Mouse (Mus musculus) neural tube, embryonic 14.5 days (tissue): ENCODE results near the gene Golga7b. TPM values are rescaled to one million over a fixed set of nuclear protein-coding genes. Genes with fewer than 3 reads are reported as not detected.

Experiments
- ATAC-seq: fragments of 200-750 bp; cut with Nextera tagmentation; 2 replicates; pipeline ENCODE4 v1.8.0; 2017; ENCODE audit warnings: low read depth, mild to moderate bottlenecking, moderate TSS enrichment, moderate library complexity
- H3K27ac ChIP-seq: fragments of 300-500 bp; sonication (generic); 2 replicates; pipeline ENCODE4 v1.5.1; 2014; ENCODE audit warnings: low read depth, mild to moderate bottlenecking, control low read depth, low read length, moderate library complexity, mixed read lengths
- H3K27me3 ChIP-seq: fragments of 300-500 bp; sonication (generic); 2 replicates; pipeline ENCODE4 v1.6.1; 2014; ENCODE audit warnings: low read length; ENCODE audit not compliant: control insufficient read depth, insufficient read depth
- H3K36me3 ChIP-seq: fragments of 300-500 bp; sonication (generic); 2 replicates; pipeline ENCODE4 v1.6.1; 2014; ENCODE audit warnings: low read length, mixed read lengths; ENCODE audit not compliant: control insufficient read depth, insufficient read depth
- H3K4me1 ChIP-seq: fragments of 300-500 bp; sonication (generic); 2 replicates; pipeline ENCODE4 v1.6.1; 2014; ENCODE audit warnings: low read length; ENCODE audit not compliant: control insufficient read depth, insufficient read depth
- H3K4me2 ChIP-seq: fragments of 300-500 bp; sonication (generic); 2 replicates; pipeline ENCODE4 v1.6.1; 2014; ENCODE audit warnings: mild to moderate bottlenecking, low read depth, low read length, control low read depth
- H3K4me3 ChIP-seq: fragments of 300-500 bp; sonication (generic); 2 replicates; pipeline ENCODE4 v1.5.1; 2014; ENCODE audit warnings: low read depth, low read length, control low read depth, mixed read lengths
- H3K9ac ChIP-seq: fragments of 300-500 bp; sonication (generic); replicated peaks from 2 replicates; pipeline ENCODE4 v1.6.1; 2014; ENCODE audit warnings: low read depth, mild to moderate bottlenecking, control low read depth, low read length, mixed read lengths
- H3K9me3 ChIP-seq: fragments of 300-500 bp; sonication (generic); 2 replicates; pipeline ENCODE4 v1.6.1; 2016; ENCODE audit warnings: low read length; ENCODE audit not compliant: control insufficient read depth
- WGBS: fragments of 180-500 bp; shearing (Covaris S2); extraction: QIAGEN DNeasy Blood & Tissue Kit; methylation state at CpG from one replicate; pipeline ENCODE4 v1.1.7; 2014; 5-methylcytosine and 5-hydroxymethylcytosine counted together
- polyA plus RNA-seq: library from polyadenylated mRNA; unstranded; fragments of >200 nt; fragmentation: Nextera tagmentation; extraction: Ambion mirVana; gene quantifications from 2 replicates; pipeline ENCODE4 v1.2.1, GENCODE M21; 2014

Gene Golga7b
- polyA plus RNA-seq, 1 experiment from 2014 or later = 62.5 TPM

- Histone ChIP-seq H3K36me3 (no peaks in the 10 kb centered on the region), H3K9me3 (no peaks in the 10 kb centered on the region), H3K27me3 (no peaks in the 10 kb centered on the region), H3K9ac (no peak overlapping the region), H3K4me1 (peaks cover 15% of the 10 kb centered on the region; the same call in 1 of the 2 replicates), H3K4me3 (no peak overlapping the region), H3K27ac (no peak overlapping the region), H3K4me2 (no peak overlapping the region)
- ATAC-seq = no peak
- WGBS = 69% methylated on average over 8 of the region's 8 CpGs
Measured at GRCm38 (mm10) chr19:42305746-42306145, 58.4 kb downstream of the Golga7b start.

- Histone ChIP-seq H3K4me3 (no peak overlapping the region), H3K27ac (no peak overlapping the region), H3K9me3 (no peaks in the 10 kb centered on the region), H3K27me3 (no peaks in the 10 kb centered on the region), H3K4me1 (peaks cover 11% of the 10 kb centered on the region; the same call in 1 of the 2 replicates), H3K4me2 (no peak overlapping the region), H3K36me3 (no peaks in the 10 kb centered on the region), H3K9ac (no peak overlapping the region)
- WGBS = 36% methylated on average over 7 of the region's 7 CpGs
- ATAC-seq = no peak
Measured at GRCm38 (mm10) chr19:42306202-42306601, 58.8 kb downstream of the Golga7b start.

GRCm38 (mm10) chr19:42307019-42307418, 59.6 kb downstream of the Golga7b start:
- 10% methylated on average over 8 of the region's 8 CpGs for WGBS
- no peaks in the 10 kb centered on the region for H3K27me3 ChIP-seq
- H3K36me3 ChIP-seq = no peaks in the 10 kb centered on the region
- no peak overlapping the region for H3K4me2 ChIP-seq
- H3K4me1 ChIP-seq = peaks cover 11% of the 10 kb centered on the region; the same call in 1 of the 2 replicates
- no peaks in the 10 kb centered on the region for H3K9me3 ChIP-seq
- ATAC-seq = peak; percentile 32; the same call in 1 of the 2 replicates
- no peak overlapping the region for H3K9ac ChIP-seq
- no peak overlapping the region for H3K4me3 ChIP-seq
- no peak overlapping the region for H3K27ac ChIP-seq

GRCm38 (mm10) chr19:42308931-42309330, 61.6 kb downstream of the Golga7b start:
- Histone ChIP-seq H3K27me3 (no peaks in the 10 kb centered on the region), H3K36me3 (no peaks in the 10 kb centered on the region), H3K4me3 (no peak overlapping the region), H3K9me3 (no peaks in the 10 kb centered on the region), H3K9ac (no peak overlapping the region), H3K4me2 (no peak overlapping the region), H3K27ac (no peak overlapping the region), H3K4me1 (peaks cover 11% of the 10 kb centered on the region; the same call in 1 of the 2 replicates)
- no peak for ATAC-seq
- WGBS = 86% methylated on average over 12 of the region's 12 CpGs

- Histone ChIP-seq H3K4me1 (peaks cover 17% of the 10 kb centered on the region), H3K4me2 (no peak overlapping the region), H3K4me3 (no peak overlapping the region), H3K36me3 (no peaks in the 10 kb centered on the region), H3K27ac (no peak overlapping the region; the same call in 1 of the 2 replicates), H3K27me3 (no peaks in the 10 kb centered on the region), H3K9me3 (no peaks in the 10 kb centered on the region), H3K9ac (no peak overlapping the region)
- WGBS = 51% methylated on average over 2 of the region's 2 CpGs
- ATAC-seq = no peak
Measured at GRCm38 (mm10) chr19:42311332-42311731, 64.0 kb downstream of the Golga7b start.

GRCm38 (mm10) chr19:42312191-42312590, 64.8 kb downstream of the Golga7b start:
- Histone ChIP-seq H3K9me3 (no peaks in the 10 kb centered on the region), H3K27me3 (no peaks in the 10 kb centered on the region), H3K9ac (no peak overlapping the region), H3K27ac (peak overlapping the region; percentile 60; the same call in 1 of the 2 replicates), H3K36me3 (no peaks in the 10 kb centered on the region), H3K4me1 (peaks cover 17% of the 10 kb centered on the region), H3K4me2 (no peak overlapping the region), H3K4me3 (no peak overlapping the region)
- ATAC-seq = no peak
- 47% methylated on average over 3 of the region's 3 CpGs for WGBS

- Histone ChIP-seq H3K36me3 (no peaks in the 10 kb centered on the region), H3K27me3 (no peaks in the 10 kb centered on the region), H3K9ac (0 out of 2 replicates have a peak overlapping the region, but pooled peaks have one; percentile 12), H3K4me3 (no peak overlapping the region), H3K27ac (peak overlapping the region; percentile 65), H3K4me1 (peaks cover 33% of the 10 kb centered on the region), H3K9me3 (no peaks in the 10 kb centered on the region), H3K4me2 (no peak overlapping the region)
- peak; percentile 17 for ATAC-seq
- 19% methylated on average over 6 of the region's 6 CpGs for WGBS
Measured at GRCm38 (mm10) chr19:42315070-42315679, 67.8 kb downstream of the Golga7b start.

GRCm38 (mm10) chr19:42315914-42316313, 68.5 kb downstream of the Golga7b start:
- Histone ChIP-seq H3K27me3 (no peaks in the 10 kb centered on the region), H3K9me3 (no peaks in the 10 kb centered on the region), H3K36me3 (no peaks in the 10 kb centered on the region), H3K27ac (peak overlapping the region; percentile 65), H3K4me2 (no peak overlapping the region), H3K4me3 (no peak overlapping the region), H3K9ac (0 out of 2 replicates have a peak overlapping the region, but pooled peaks have one; percentile 12), H3K4me1 (peaks cover 33% of the 10 kb centered on the region)
- ATAC-seq = peak; percentile 66
- 0% methylated on average over 1 of the region's 1 CpGs for WGBS

- peak; percentile 35; the same call in 1 of the 2 replicates for ATAC-seq
- Histone ChIP-seq H3K9ac (no peak overlapping the region), H3K4me1 (peaks cover 33% of the 10 kb centered on the region), H3K27ac (peak overlapping the region; percentile 65), H3K36me3 (no peaks in the 10 kb centered on the region), H3K9me3 (no peaks in the 10 kb centered on the region), H3K4me2 (no peak overlapping the region), H3K27me3 (no peaks in the 10 kb centered on the region), H3K4me3 (no peak overlapping the region)
- 63% methylated on average over 2 of the region's 2 CpGs for WGBS
Measured at GRCm38 (mm10) chr19:42316525-42316924, 69.2 kb downstream of the Golga7b start.
